Mouse (Mus musculus) embryonic fibroblast, embryonic 13.5 days (primary cell): ENCODE data around the gene Olfr1337.

Experiments used
- CTCF ChIP-seq: IDR thresholded peaks from 2 replicates; pipeline ENCODE4 v1.5.1; 2011; ENCODE audit warnings: mild to moderate bottlenecking, control low read depth, low read length, moderate library complexity, borderline replicate concordance; ENCODE audit not compliant: insufficient read depth
- POLR2A ChIP-seq: IDR thresholded peaks from 2 replicates; pipeline ENCODE4 v1.6.1; 2011; ENCODE audit warnings: low read depth, mild to moderate bottlenecking, control low read depth, low read length, moderate library complexity

GRCm38 (mm10) chr4:118741881-118742280 lies 40.5 kb downstream of the Olfr1337 start:
- no peak for TF ChIP-seq CTCF
- no peak for TF ChIP-seq POLR2A
